Mouse (Mus musculus): ENCODE measurements around the gene Bcl2a1b.

GRCm38 (mm10) chr9:89228122-89228521 lies 29.1 kb downstream of the Bcl2a1b start:
- TF ChIP-seq CTCF (IDR thresholded peaks at IDR 0.05; ENCODE audit: extremely low read depth, insufficient read depth, insufficient read length, insufficient replicate concordance) (no peak), POLR2A (IDR thresholded peaks at IDR 0.05; ENCODE audit: low read depth, low read length) (no peak)

Measured in spleen, adult 2 months (tissue).